Mouse (Mus musculus) liver, embryonic 14.5 days (tissue): ENCODE measurements around the gene Atp5d. TPM values are rescaled to one million over a fixed set of nuclear protein-coding genes. Genes with fewer than 3 reads are reported as not detected.

Experiments used
- ATAC-seq: fragments of 200-750 bp; cut with Nextera tagmentation; 2 replicates; pipeline ENCODE4 v1.8.0; 2017; ENCODE audit warnings: moderate number of reproducible peaks, mild to moderate bottlenecking, moderate library complexity; ENCODE audit not compliant: insufficient read depth
- DNase-seq, 3 experiments: peaks; one replicate each; pipeline ENCODE4 v3.0.0-alpha.2; 2012 to 2013; ENCODE audit warnings: low read depth in 3 of 3, low spot score in 3 of 3
- H3K27ac ChIP-seq: fragments of 300-500 bp; sonication (generic); 2 replicates; pipeline ENCODE4 v1.5.1; 2014; ENCODE audit warnings: moderate library complexity, mild to moderate bottlenecking, control low read depth, inconsistent platforms
- H3K27me3 ChIP-seq: fragments of 300-500 bp; sonication (generic); 2 replicates; pipeline ENCODE4 v1.6.1; 2014; ENCODE audit warnings: mild to moderate bottlenecking, low read length, moderate library complexity; ENCODE audit not compliant: control insufficient read depth, insufficient read depth
- H3K36me3 ChIP-seq: fragments of 300-500 bp; sonication (generic); replicated peaks from 2 replicates; pipeline ENCODE4 v1.6.1; 2014; ENCODE audit warnings: low read depth; ENCODE audit not compliant: control insufficient read depth, insufficient read depth
- H3K4me1 ChIP-seq, 2 experiments: fragments of 200-500 bp in 1 of 2; fragments of 300-500 bp in 1 of 2; sonication (generic) in 1 of 2; replicated peaks; 2 replicates each; pipeline ENCODE4 v1.6.1; 2012 to 2014; ENCODE audit warnings: antibody characterized with exemption in 1 of 2, inconsistent platforms in 1 of 2, low read length in 1 of 2; ENCODE audit not compliant: control insufficient read depth in 2 of 2, insufficient read depth in 2 of 2
- H3K4me2 ChIP-seq: fragments of 300-500 bp; sonication (generic); 2 replicates; pipeline ENCODE4 v1.6.1; 2014; ENCODE audit warnings: low read depth, mild to moderate bottlenecking, control low read depth, moderate library complexity
- H3K4me3 ChIP-seq, 2 experiments: fragments of 200-500 bp in 1 of 2; fragments of 300-500 bp in 1 of 2; sonication (generic) in 1 of 2; 2 replicates each; pipeline ENCODE4 v1.5.1; 2012 to 2014; ENCODE audit warnings: low read depth in 2 of 2, low read length in 2 of 2, mild to moderate bottlenecking in 2 of 2, control low read depth in 1 of 2, inconsistent platforms in 1 of 2, moderate library complexity in 1 of 2; ENCODE audit not compliant: insufficient read depth in 1 of 2
- H3K9ac ChIP-seq: fragments of 300-500 bp; sonication (generic); replicated peaks from 2 replicates; pipeline ENCODE4 v1.6.1; 2014; ENCODE audit warnings: mild to moderate bottlenecking, control low read depth, moderate library complexity
- H3K9me3 ChIP-seq: fragments of 300-500 bp; sonication (generic); 2 replicates; pipeline ENCODE4 v1.6.1; 2016; ENCODE audit warnings: low read length, mixed read lengths; ENCODE audit not compliant: control insufficient read depth
- CTCF ChIP-seq: IDR thresholded peaks from 2 replicates; pipeline ENCODE4 v1.5.1; 2016; ENCODE audit warnings: antibody characterized with exemption, low read depth, control low read depth
- EP300 ChIP-seq: IDR thresholded peaks from 2 replicates; pipeline ENCODE4 v1.6.1; 2016; ENCODE audit warnings: antibody characterized with exemption, low read depth
- WGBS: fragments of 180-500 bp; shearing (Covaris S2); extraction: QIAGEN DNeasy Blood & Tissue Kit; methylation state at CpG from one replicate; pipeline ENCODE4 v1.1.7; 2014; ENCODE audit not compliant: insufficient replicate concordance; 5-methylcytosine and 5-hydroxymethylcytosine counted together
- polyA plus RNA-seq, 2 experiments: library from polyadenylated mRNA; depleted of rRNA in 1 of 2; stranded (reverse) in 1 of 2; unstranded in 1 of 2; fragments of >200 nt; fragmentation: Nextera tagmentation in 1 of 2; extraction: Ambion mirVana in 1 of 2; gene quantifications; 2 replicates each; pipeline versions ENCODE4 v1.2.1 to v1.2.3; 2012 to 2014

Atp5d gene
- polyA plus RNA-seq, 2 experiments = 211 to 249 TPM

- TF ChIP-seq CTCF (no peak), EP300 (no peak)
- WGBS = 74% methylated on average over 7 of the region's 7 CpGs
- DNase-seq (no peak), ATAC-seq (no peak)
- Histone ChIP-seq H3K9ac (no peak overlapping the region), H3K27me3 (no peaks in the 10 kb centered on the region), H3K4me2 (no peak overlapping the region), H3K4me1 (peaks cover 29 to 33% of the 10 kb centered on the region in 2 experiments), H3K9me3 (no peaks in the 10 kb centered on the region), H3K36me3 (peaks cover 51% of the 10 kb centered on the region), H3K27ac (no peak overlapping the region), H3K4me3 (no peak overlapping the region)
These were observed 18.3 kb downstream of the Atp5d start for GRCm38 (mm10) chr10:80156752-80157053.

- Histone ChIP-seq H3K9ac (no peak overlapping the region), H3K36me3 (peaks cover 46% of the 10 kb centered on the region), H3K27ac (no peak overlapping the region), H3K4me1 (peaks cover 36 to 37% of the 10 kb centered on the region in 2 experiments), H3K4me3 (no peak overlapping the region), H3K27me3 (no peaks in the 10 kb centered on the region), H3K9me3 (no peaks in the 10 kb centered on the region), H3K4me2 (no peak overlapping the region)
- DNase-seq (no peak), ATAC-seq (no peak)
- 73% methylated on average over 15 of the region's 15 CpGs for WGBS
- TF ChIP-seq EP300 (no peak), CTCF (no peak)
These were observed 18.9 kb downstream of the Atp5d start for GRCm38 (mm10) chr10:80157141-80157929.

GRCm38 (mm10) chr10:80158307-80158986, 20.0 kb downstream of the Atp5d start:
- H3K4me1 ChIP-seq = peaks cover 35 to 40% of the 10 kb centered on the region in 2 experiments
- peak overlapping the region; percentile 69 for H3K27ac ChIP-seq
- TF ChIP-seq EP300 (no peak), CTCF (no peak)
- DNase-seq (no peak), ATAC-seq (no peak)
- 13% methylated on average over 18 of the region's 18 CpGs for WGBS
- no peaks in the 10 kb centered on the region for H3K9me3 ChIP-seq
- H3K36me3 ChIP-seq = peaks cover 41% of the 10 kb centered on the region
- peak overlapping the region; percentile 75 for H3K4me2 ChIP-seq
- no peak overlapping the region for H3K4me3 ChIP-seq
- peak overlapping the region; percentile 46 for H3K9ac ChIP-seq
- no peaks in the 10 kb centered on the region for H3K27me3 ChIP-seq

- 20% methylated on average over 12 of the region's 12 CpGs for WGBS
- no peaks in the 10 kb centered on the region for H3K9me3 ChIP-seq
- DNase-seq (no peak), ATAC-seq (no peak)
- H3K4me2 ChIP-seq = peak overlapping the region; percentile 75
- H3K36me3 ChIP-seq = peaks cover 35% of the 10 kb centered on the region
- no peaks in the 10 kb centered on the region for H3K27me3 ChIP-seq
- no peak for TF ChIP-seq CTCF
- TF ChIP-seq EP300 = no peak
- peaks cover 35 to 41% of the 10 kb centered on the region in 2 experiments for H3K4me1 ChIP-seq
- H3K4me3 ChIP-seq = peak overlapping the region; percentile 60
- H3K27ac ChIP-seq = peak overlapping the region; percentile 69
- peak overlapping the region; percentile 46 for H3K9ac ChIP-seq
These were observed 20.7 kb downstream of the Atp5d start for GRCm38 (mm10) chr10:80159021-80159560.
